8 mouse cellular contexts compared by ENCODE assay signal in genomic region chr7:78883016-78883725, GRCm38 (mm10). TPM values are rescaled to one million over a fixed set of nuclear protein-coding genes. Genes with fewer than 3 reads are reported as not detected.
A peak's percentile ranks its signal among the peaks of the same experiment; 100 is the strongest.
DNase-seq lines count a peak whose midpoint lies in the region; ATAC-seq lines count a peak whose summit lies in the region.

No protein-coding gene starts in this region.

- ATAC-seq in heart, embryonic 13.5 days (ENCODE audit: extremely low read depth, insufficient number of reproducible peaks, low FRiP score, low TSS enrichment): no peak
- ATAC-seq in hindbrain, embryonic 16.5 days: no peak
- ATAC-seq in neural tube, embryonic 11.5 days (ENCODE audit: insufficient read depth, low FRiP score, low TSS enrichment): no peak

- no peaks in the 10 kb centered on the region for H3K9me3 ChIP-seq in heart, embryonic 13.5 days
- H3K9me3 ChIP-seq in hindbrain, embryonic 16.5 days (ENCODE audit: control insufficient read depth, low read length): no peaks in the 10 kb centered on the region
- no peaks in the 10 kb centered on the region for H3K9me3 ChIP-seq in neural tube, embryonic 11.5 days (ENCODE audit: control insufficient read depth, low read length)

- peak overlapping the region; percentile 32 for H3K4me3 ChIP-seq in heart, embryonic 13.5 days
- H3K4me3 ChIP-seq in hindbrain, embryonic 16.5 days (ENCODE audit: low read length): peak overlapping the region; percentile 64
- H3K4me3 ChIP-seq in neural tube, embryonic 11.5 days (ENCODE audit: low read depth, low read length): peak overlapping the region; percentile 46

- intact Hi-C loops in left cerebral cortex, postnatal 4 days (cut with DNase I): loop anchor here (5.0 kb wide), 1 partner anchor 36 kb away; the partner anchor contains the start of gene Det1

- no peak for DNase-seq in heart, adult 8-10 months (ENCODE audit: low spot score)
- DNase-seq in embryo, embryonic 9.5 days (ENCODE audit: extremely low spot score): peak; percentile 27
- DNase-seq in neural tube, embryonic 11.5 days (ENCODE audit: low spot score): peak; percentile 47
- DNase-seq in urinary bladder, postnatal 36 days (ENCODE audit: low spot score in 2 of 2): no peak
- DNase-seq in T-cell, adult 2 months (ENCODE audit: low spot score): no peak
- no peak for DNase-seq in left cerebral cortex, postnatal 4 days

- peaks cover 8% of the 10 kb centered on the region for H3K4me1 ChIP-seq in heart, embryonic 13.5 days
- peaks cover 41% of the 10 kb centered on the region for H3K4me1 ChIP-seq in hindbrain, embryonic 16.5 days (ENCODE audit: control insufficient read depth, insufficient read depth, low read depth, low read length)
- H3K4me1 ChIP-seq in neural tube, embryonic 11.5 days (ENCODE audit: control insufficient read depth, insufficient read depth, low read length): peaks cover 32% of the 10 kb centered on the region

- no peak overlapping the region for H3K27ac ChIP-seq in heart, embryonic 13.5 days (replicated peaks)
- peak overlapping the region; percentile 85 for H3K27ac ChIP-seq in hindbrain, embryonic 16.5 days (ENCODE audit: low read depth, low read length)
- peak overlapping the region; percentile 45; the same call in 1 of the 2 replicates for H3K27ac ChIP-seq in neural tube, embryonic 11.5 days (ENCODE audit: low read depth, low read length)

- peak overlapping the region; percentile 59 for H3K4me2 ChIP-seq in heart, embryonic 13.5 days
- H3K4me2 ChIP-seq in hindbrain, embryonic 16.5 days (ENCODE audit: low read length): peak overlapping the region; percentile 77
- peak overlapping the region; percentile 78 for H3K4me2 ChIP-seq in neural tube, embryonic 11.5 days (ENCODE audit: low read depth)

- H3K9ac ChIP-seq in heart, embryonic 13.5 days: no peak overlapping the region
- H3K9ac ChIP-seq in hindbrain, embryonic 16.5 days (ENCODE audit: low read depth, low read length): peak overlapping the region; percentile 74
- peak overlapping the region; percentile 51 for H3K9ac ChIP-seq in neural tube, embryonic 11.5 days (ENCODE audit: low read length)

- peaks cover 97% of the 10 kb centered on the region for H3K27me3 ChIP-seq in heart, embryonic 13.5 days (replicated peaks)
- H3K27me3 ChIP-seq in hindbrain, embryonic 16.5 days (replicated peaks; ENCODE audit: control insufficient read depth, insufficient read depth, low read length): no peaks in the 10 kb centered on the region
- H3K27me3 ChIP-seq in neural tube, embryonic 11.5 days (ENCODE audit: control insufficient read depth, insufficient read depth, low read length): 0 out of 2 replicates have a peak, but pooled peaks cover 6% of the 10 kb centered on the region

- WGBS in heart, embryonic 13.5 days: 3% methylated on average over 34 of the region's 34 CpGs
- WGBS in hindbrain, embryonic 16.5 days: 1% methylated on average over 32 of the region's 34 CpGs
- 2% methylated on average over 34 of the region's 34 CpGs for WGBS in neural tube, embryonic 11.5 days

- no peaks in the 10 kb centered on the region for H3K36me3 ChIP-seq in heart, embryonic 13.5 days
- no peaks in the 10 kb centered on the region for H3K36me3 ChIP-seq in hindbrain, embryonic 16.5 days (ENCODE audit: control insufficient read depth, insufficient read depth, low read length)
- H3K36me3 ChIP-seq in neural tube, embryonic 11.5 days (ENCODE audit: control insufficient read depth, insufficient read depth, low read length): no peaks in the 10 kb centered on the region

RNA-seq across cellular contexts. Expression of gene Aen, which starts 12.5 kb away (rescaled TPM):
- polyA plus RNA-seq in heart, embryonic 13.5 days (2015; fragmentation: Nextera tagmentation; extraction: Ambion mirVana): 29.5 and 34.9 TPM in 2 replicates
- 10 to 100 TPM; 32.7 to 39.3 (median 35.5) TPM for total RNA-seq in heart, adult 8-10 months (2022)
- polyA plus RNA-seq in hindbrain, embryonic 16.5 days (2015; fragmentation: Nextera tagmentation; extraction: Ambion mirVana): 57.7 and 65.3 TPM in 2 replicates
- polyA plus RNA-seq in neural tube, embryonic 11.5 days (2014; fragmentation: Nextera tagmentation; extraction: Ambion mirVana): 49.1 and 52.5 TPM in 2 replicates
- total RNA-seq in left cerebral cortex, postnatal 4 days (2021): 10 to 100 TPM; 42.3 to 51.3 TPM

RNA-seq across cellular contexts. Expression of gene Isg20, which starts 30.1 kb away (rescaled TPM):
- 0.91 and 1.6 TPM in 2 replicates for polyA plus RNA-seq in heart, embryonic 13.5 days (2015; fragmentation: Nextera tagmentation; extraction: Ambion mirVana)
- 1 to 10 TPM; 1.8 to 7.5 (median 5.4) TPM for total RNA-seq in heart, adult 8-10 months (2022)
- 1.6 and 2.1 TPM in 2 replicates for polyA plus RNA-seq in hindbrain, embryonic 16.5 days (2015; fragmentation: Nextera tagmentation; extraction: Ambion mirVana)
- polyA plus RNA-seq in neural tube, embryonic 11.5 days (2014; fragmentation: Nextera tagmentation; extraction: Ambion mirVana): 0.45 and 0.49 TPM in 2 replicates
- total RNA-seq in left cerebral cortex, postnatal 4 days (2021): under 1 TPM in 1 of 2 experiments, not detected in 1; 0.74 TPM

RNA-seq across cellular contexts. Expression of gene Det1, which starts 36.1 kb away (rescaled TPM):
- 10.4 and 11.4 TPM in 2 replicates for polyA plus RNA-seq in heart, embryonic 13.5 days (2015; fragmentation: Nextera tagmentation; extraction: Ambion mirVana)
- 10 to 100 TPM; 13.5 to 16.7 (median 15.1) TPM for total RNA-seq in heart, adult 8-10 months (2022)
- polyA plus RNA-seq in hindbrain, embryonic 16.5 days (2015; fragmentation: Nextera tagmentation; extraction: Ambion mirVana): 9.9 and 12.1 TPM in 2 replicates
- 22.0 and 22.2 TPM in 2 replicates for polyA plus RNA-seq in neural tube, embryonic 11.5 days (2014; fragmentation: Nextera tagmentation; extraction: Ambion mirVana)
- 1 to 10 TPM; 8.2 to 8.4 TPM for total RNA-seq in left cerebral cortex, postnatal 4 days (2021)

Comparison
In these comparisons a context has a peak if more than half of its experiments do, and no peak if none do; other contexts are left out.
1. DNase-seq: peak in embryo, embryonic 9.5 days (single experiment) and neural tube, embryonic 11.5 days (single experiment); none in heart, adult 8-10 months (single experiment), urinary bladder, postnatal 36 days (0 of 2), T-cell, adult 2 months (single experiment) and left cerebral cortex, postnatal 4 days (single experiment).
2. Peak in every context shown above with its lines, with median percentiles within 50 percentile points of each other: H3K4me2 ChIP-seq and H3K4me3 ChIP-seq.